13 mouse cellular contexts compared by ENCODE assay signal in the genomic region with DNA sequence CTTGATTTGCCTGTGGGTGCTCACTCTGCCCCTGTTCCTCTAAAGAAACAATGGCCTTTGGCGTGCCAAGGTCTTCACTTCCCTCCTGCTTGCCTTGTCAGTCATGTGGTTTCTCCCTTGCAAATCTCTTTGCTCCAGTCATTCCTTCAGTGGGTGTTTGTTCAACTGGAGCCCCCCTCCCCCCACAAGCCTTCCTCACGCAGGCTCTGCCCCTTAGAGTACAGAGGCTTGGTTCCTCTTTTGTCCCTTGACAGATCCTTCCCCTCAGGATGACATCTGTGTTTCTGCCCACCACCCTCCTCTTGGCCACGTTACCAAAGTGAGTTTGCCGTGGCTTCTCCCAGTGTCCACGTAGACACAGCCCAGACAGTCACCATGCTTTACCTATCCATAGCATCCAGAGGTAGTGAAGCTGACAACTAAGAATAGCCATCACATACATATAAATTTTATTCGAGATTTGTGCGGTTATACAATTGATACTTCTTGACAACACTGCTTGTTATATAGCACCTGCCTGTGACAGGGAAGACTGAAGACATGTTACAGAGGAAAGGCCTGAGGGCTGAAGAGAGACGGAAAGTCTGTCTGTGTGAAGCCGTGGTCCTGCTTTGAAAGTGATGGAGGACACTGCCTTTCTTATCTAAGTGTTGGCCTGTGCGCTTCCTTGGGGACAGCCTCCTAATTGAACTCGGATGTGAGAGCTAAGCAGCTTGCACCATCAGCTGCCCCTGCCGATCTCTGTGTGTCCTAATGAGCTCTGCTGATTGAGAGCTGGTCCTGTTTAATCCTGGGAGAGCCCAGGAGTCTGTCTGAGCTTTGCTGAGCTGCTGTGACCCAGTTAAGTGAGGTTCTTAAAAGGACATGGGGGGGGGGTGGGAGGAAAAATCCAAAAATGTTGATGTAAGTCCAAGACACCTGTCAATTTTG.
DNase-seq lines count a peak whose midpoint lies in the region; ATAC-seq and TF ChIP-seq lines count a peak whose summit lies in the region.
"Had no signal": no experiment of that assay in that cellular context is flagged by ENCODE, and none has a peak within 500 bp of the region (broad histone marks: within the 10 kb centered on the region; RNA-seq: fewer than 3 reads in every experiment).

No protein-coding gene starts in this region.

- H3K9ac ChIP-seq in forebrain, embryonic 14.5 days (ENCODE audit: low read length), result 0 out of 2 replicates have a peak overlapping the region, but pooled peaks have one; percentile 5
- no peak overlapping the region for H3K9ac ChIP-seq in forebrain, postnatal 0 days
- no peak overlapping the region for H3K9ac ChIP-seq in CH12.LX (ENCODE audit: insufficient read depth, low read depth)
- H3K9ac ChIP-seq: embryonic facial prominence, embryonic 15.5 days; heart, embryonic 13.5 days; liver, embryonic 13.5 days had no signal

- in situ Hi-C loops in CH12.LX (cut with MboI; ENCODE audit: low pct_ligation_motif_present, low pct_unique_long_range_greater_than_20kb, low sequenced_read_pairs), result no loop called here

- 0 out of 2 replicates have a peak, but pooled peaks have one; percentile 40 for ATAC-seq in forebrain, embryonic 14.5 days
- ATAC-seq in forebrain, postnatal 0 days, result no peak
- ATAC-seq in megakaryocyte progenitor cell, adult 5-6 weeks (replicated peaks; ENCODE audit: poor library complexity), result peak; percentile 95
- ATAC-seq in erythroblast, adult 5-6 weeks (replicated peaks; ENCODE audit: low FRiP score, poor library complexity, severe bottlenecking), result no peak

- H3K4me2 ChIP-seq in forebrain, embryonic 14.5 days (ENCODE audit: low read length), result no peak overlapping the region
- no peak overlapping the region for H3K4me2 ChIP-seq in forebrain, postnatal 0 days (ENCODE audit: low read depth)
- H3K4me2 ChIP-seq in CH12.LX (ENCODE audit: insufficient read depth, low read depth, poor library complexity, severe bottlenecking), result no peak overlapping the region
- H3K4me2 ChIP-seq: embryonic facial prominence, embryonic 15.5 days; heart, embryonic 13.5 days; liver, embryonic 13.5 days had no signal

- no peak for TF ChIP-seq CTCF in forebrain, postnatal 0 days (IDR thresholded peaks at IDR 0.05; ENCODE audit: low read depth)
- no peak for TF ChIP-seq CTCF in CH12.LX (conservative IDR thresholded peaks at IDR 0.05 in 1 of 2, IDR thresholded peaks at IDR 0.05 in 1 of 2; ENCODE audit: low read depth in 2 of 2, low read length in 2 of 2)

- H3K36me3 ChIP-seq in forebrain, embryonic 14.5 days (ENCODE audit: control insufficient read depth, insufficient read depth, low read length), result no peaks in the 10 kb centered on the region
- no peaks in the 10 kb centered on the region for H3K36me3 ChIP-seq in forebrain, postnatal 0 days (ENCODE audit: insufficient read depth)
- no peaks in the 10 kb centered on the region for H3K36me3 ChIP-seq in CH12.LX (replicated peaks in 1 of 2; ENCODE audit: control insufficient read depth in 1 of 2, insufficient read depth in 1 of 2, low read length in 1 of 2)
- H3K36me3 ChIP-seq: embryonic facial prominence, embryonic 15.5 days; heart, embryonic 13.5 days; liver, embryonic 13.5 days had no signal

- H3K4me1 ChIP-seq in forebrain, embryonic 14.5 days (ENCODE audit: control insufficient read depth, insufficient read depth, low read length), result peaks cover 5% of the 10 kb centered on the region; the same call in 1 of the 2 replicates
- H3K4me1 ChIP-seq in forebrain, postnatal 0 days (ENCODE audit: insufficient read depth), result no peaks in the 10 kb centered on the region
- H3K4me1 ChIP-seq in CH12.LX (ENCODE audit: control insufficient read depth in 1 of 2, insufficient read depth in 2 of 2), result peaks cover 4 to 22% of the 10 kb centered on the region in 2 experiments; a peak in 3 of 4 replicates
- H3K4me1 ChIP-seq: liver, embryonic 13.5 days had no signal

- DNase-seq in forebrain, embryonic 14.5 days (ENCODE audit: low spot score), result peak; percentile 32
- DNase-seq in forebrain, postnatal 0 days, result no peak
- peak; percentile 74 for DNase-seq in CH12.LX (ENCODE audit: extremely low read depth)
- peak; percentile 49 to 57 for DNase-seq in heart, adult 9 months (ENCODE audit: low spot score in 2 of 2)
- DNase-seq in kidney, postnatal 14 days, result no peak
- DNase-seq in layer of hippocampus, postnatal 25 days (ENCODE audit: extremely low spot score in 1 of 2, low spot score in 1 of 2), result no peak
- DNase-seq: liver, embryonic 13.5 days; right cerebral cortex, postnatal 4 days; thymus, adult 2 months had no signal

- H3K79me2 ChIP-seq in CH12.LX (replicated peaks; ENCODE audit: control insufficient read depth, extremely low read depth, insufficient read depth, poor library complexity, severe bottlenecking), result no peaks in the 10 kb centered on the region

- no peak overlapping the region for H3K4me3 ChIP-seq in forebrain, embryonic 14.5 days (ENCODE audit: low read depth, low read length)
- H3K4me3 ChIP-seq in forebrain, postnatal 0 days (ENCODE audit: low read depth, low read length), result no peak overlapping the region
- no peak overlapping the region for H3K4me3 ChIP-seq in CH12.LX (replicated peaks in 1 of 3; ENCODE audit: low read depth in 2 of 3, low read length in 2 of 3, poor library complexity in 1 of 3)
- H3K4me3 ChIP-seq: embryonic facial prominence, embryonic 15.5 days; heart, embryonic 13.5 days; liver, embryonic 13.5 days had no signal

- no peaks in the 10 kb centered on the region for H3K9me3 ChIP-seq in forebrain, embryonic 14.5 days (replicated peaks; ENCODE audit: control insufficient read depth, low read length)
- no peaks in the 10 kb centered on the region for H3K9me3 ChIP-seq in forebrain, postnatal 0 days (ENCODE audit: low read length)
- no peaks in the 10 kb centered on the region for H3K9me3 ChIP-seq in CH12.LX (replicated peaks; ENCODE audit: low read length)
- H3K9me3 ChIP-seq: embryonic facial prominence, embryonic 15.5 days; heart, embryonic 13.5 days; liver, embryonic 13.5 days had no signal

- no peak for TF ChIP-seq RAD21 in CH12.LX (IDR thresholded peaks at IDR 0.05; ENCODE audit: low read depth, low read length)

- dilution Hi-C loops in CH12.LX (cut with MboI; ENCODE audit: extremely low pct_ligation_motif_present, extremely low pct_unique_long_range_greater_than_20kb, low sequenced_read_pairs), result no loop called here

- WGBS in forebrain, embryonic 14.5 days, result 43% methylated on average over 12 of the region's 12 CpGs
- 43% methylated on average over 12 of the region's 12 CpGs for WGBS in forebrain, postnatal 0 days

- H3K27me3 ChIP-seq in forebrain, embryonic 14.5 days (replicated peaks; ENCODE audit: control insufficient read depth, insufficient read depth, low read length), result no peaks in the 10 kb centered on the region
- H3K27me3 ChIP-seq in forebrain, postnatal 0 days (ENCODE audit: insufficient read depth, low read length), result no peaks in the 10 kb centered on the region
- no peaks in the 10 kb centered on the region for H3K27me3 ChIP-seq in CH12.LX (replicated peaks)
- H3K27me3 ChIP-seq: embryonic facial prominence, embryonic 15.5 days; heart, embryonic 13.5 days; liver, embryonic 13.5 days had no signal

- TF ChIP-seq POLR2A in CH12.LX (IDR thresholded peaks at IDR 0.05; ENCODE audit: low read depth, low read length), result no peak

- H3K27ac ChIP-seq in forebrain, embryonic 14.5 days (ENCODE audit: low read depth, low read length), result no peak overlapping the region
- H3K27ac ChIP-seq in forebrain, postnatal 0 days (ENCODE audit: low read depth, low read length), result no peak overlapping the region
- H3K27ac ChIP-seq in CH12.LX (ENCODE audit: insufficient read depth, low read depth), result no peak overlapping the region
- H3K27ac ChIP-seq: embryonic facial prominence, embryonic 15.5 days; heart, embryonic 13.5 days; liver, embryonic 13.5 days had no signal

- no peak for TF ChIP-seq EP300 in CH12.LX (IDR thresholded peaks at IDR 0.05; ENCODE audit: low read length)

TF ChIP-seq in CH12.LX, 34 proteins besides CTCF, POLR2A, EP300 and RAD21:
- TF ChIP-seq BHLHE40 (IDR thresholded peaks at IDR 0.05; ENCODE audit: low read depth, low read length) (no peak), CHD2 (IDR thresholded peaks at IDR 0.05; ENCODE audit: low read length) (peak; percentile 42; the same call in 1 of the 2 replicates)

Comparison
In these comparisons a context has a peak if more than half of its experiments do, and no peak if none do; other contexts are left out.
1. ATAC-seq: peak in forebrain, embryonic 14.5 days (single experiment) and megakaryocyte progenitor cell, adult 5-6 weeks (single experiment); none in forebrain, postnatal 0 days (single experiment) and erythroblast, adult 5-6 weeks (single experiment).
2. DNase-seq: peak in forebrain, embryonic 14.5 days (single experiment), CH12.LX (single experiment) and heart, adult 9 months (2 of 2); none in forebrain, postnatal 0 days (single experiment), kidney, postnatal 14 days (single experiment) and layer of hippocampus, postnatal 25 days (0 of 2).